Mouse (Mus musculus) bone marrow macrophage, adult 2 months (primary cell): ENCODE measurements around the gene Cbfa2t3.

Experiments used
- CTCF ChIP-seq: IDR thresholded peaks from 2 replicates; pipeline ENCODE4 v1.5.1; 2012; ENCODE audit warnings: low read depth, mild to moderate bottlenecking, low read length, moderate library complexity
- POLR2A ChIP-seq: IDR thresholded peaks from 2 replicates; pipeline ENCODE4 v1.6.1; 2012; ENCODE audit warnings: mild to moderate bottlenecking, low read depth, low read length, borderline replicate concordance

- TF ChIP-seq CTCF (no peak), POLR2A (no peak)
These were observed at the start of gene Cbfa2t3 for GRCm38 (mm10) chr8:122699005-122699492.
